Mouse (Mus musculus) gastrocnemius, adult 2 months (tissue): ENCODE results near the gene Clba1. TPM values are rescaled to one million over a fixed set of nuclear protein-coding genes. Genes with fewer than 3 reads are reported as not detected.

Experiments
- DNase-seq: peaks from one replicate; pipeline ENCODE4 v3.0.0; 2022
- H3K27ac ChIP-seq: fragments of 200-600 bp; 2 replicates; pipeline ENCODE4 v1.8.1; 2022; ENCODE audit warnings: mild to moderate bottlenecking
- H3K4me3 ChIP-seq: fragments of 200-600 bp; 2 replicates; pipeline ENCODE4 v1.8.1; 2022; ENCODE audit warnings: mild to moderate bottlenecking, moderate library complexity
- CTCF ChIP-seq: fragments of 200-600 bp; IDR thresholded peaks from 2 replicates; pipeline ENCODE4 v1.8.1; 2022; ENCODE audit warnings: antibody characterized with exemption, mild to moderate bottlenecking, moderate library complexity
- intact Hi-C: fragments of 180-260 bp; cut with DNase I; formaldehyde crosslinking; loops from one replicate; pipeline ENCODE4 v1.15.1; 2025
- long read RNA-seq, 2 experiments: library from polyadenylated mRNA; stranded (forward); transcript quantifications; one replicate each; pipeline ENCODE4 v2.0.0; 2021
- total RNA-seq, 2 experiments: library from RNA; stranded (reverse); gene quantifications; 2 replicates each; pipeline ENCODE4 v1.2.3; 2021

Clba1 gene
- total RNA-seq = under 1 TPM; 0.20 to 0.36 TPM
- long read RNA-seq, experiment 1, partial matches to known transcripts = 0 of 1 reads
- long read RNA-seq, experiment 1, other reads (novel, unspliced or antisense) = 0 of 1 reads
- long read RNA-seq, experiment 2, partial matches to known transcripts = 0 of 2 reads
- long read RNA-seq, experiment 2, other reads (novel, unspliced or antisense) = 0 of 2 reads

- peak within 1 kb of the TSS; percentile 90 for H3K4me3 ChIP-seq
- intact Hi-C loops = loop anchor here (2.0 kb wide), 1 partner anchor 20 kb away; the partner anchor contains the start of gene Cdca4
- DNase-seq = peak; percentile 96
- peak within 1 kb of the TSS; percentile 74 for H3K27ac ChIP-seq
- peak; percentile 55 for TF ChIP-seq CTCF
Measured at GRCm38 (mm10) chr12:112808587-112809364, at the start of gene Clba1. Clba1 (plus strand) TSS chr12:112808937.

GRCm38 (mm10) chr12:112759471-112759870 is 49.3 kb upstream of the Clba1 start:
- Histone ChIP-seq H3K27ac (no peak overlapping the region), H3K4me3 (no peak overlapping the region)
- TF ChIP-seq CTCF = no peak
- DNase-seq = no peak
- intact Hi-C loops = no loop called here

- TF ChIP-seq CTCF = no peak
- Histone ChIP-seq H3K4me3 (peak within 1 kb of the TSS; percentile 49), H3K27ac (peak within 1 kb of the TSS; percentile 10; the same call in 1 of the 2 replicates)
- no peak for DNase-seq
- intact Hi-C loops = no loop called here
Measured at GRCm38 (mm10) chr12:112760154-112760926, 48.4 kb upstream of the Clba1 start, which contains the start of gene Pld4. Pld4 (plus strand) TSS chr12:112760655.

- Histone ChIP-seq H3K4me3 (peak overlapping the region; percentile 49), H3K27ac (peak overlapping the region; percentile 16; the same call in 1 of the 2 replicates)
- no peak for DNase-seq
- TF ChIP-seq CTCF = no peak
- intact Hi-C loops = no loop called here
Measured at GRCm38 (mm10) chr12:112761411-112761810, 47.3 kb upstream of the Clba1 start.

GRCm38 (mm10) chr12:112762018-112762417 is 46.7 kb upstream of the Clba1 start:
- H3K4me3 ChIP-seq = peak overlapping the region; percentile 49
- intact Hi-C loops = no loop called here
- no peak for DNase-seq
- peak overlapping the region; percentile 16; the same call in 1 of the 2 replicates for H3K27ac ChIP-seq
- no peak for TF ChIP-seq CTCF

GRCm38 (mm10) chr12:112763176-112763575 is 45.6 kb upstream of the Clba1 start:
- H3K4me3 ChIP-seq = no peak overlapping the region
- no peak for TF ChIP-seq CTCF
- no peak overlapping the region for H3K27ac ChIP-seq
- DNase-seq = no peak
- intact Hi-C loops = no loop called here

GRCm38 (mm10) chr12:112764141-112764540 is 44.6 kb upstream of the Clba1 start:
- intact Hi-C loops = no loop called here
- no peak for TF ChIP-seq CTCF
- DNase-seq = no peak
- H3K4me3 ChIP-seq = no peak overlapping the region
- no peak overlapping the region for H3K27ac ChIP-seq

- Histone ChIP-seq H3K27ac (no peak overlapping the region), H3K4me3 (no peak overlapping the region)
- intact Hi-C loops = no loop called here
- no peak for TF ChIP-seq CTCF
- DNase-seq = no peak
Measured at GRCm38 (mm10) chr12:112764991-112765390, 43.7 kb upstream of the Clba1 start.

GRCm38 (mm10) chr12:112766586-112766985 is 42.2 kb upstream of the Clba1 start:
- intact Hi-C loops = no loop called here
- H3K4me3 ChIP-seq = no peak overlapping the region
- TF ChIP-seq CTCF = no peak
- H3K27ac ChIP-seq = no peak overlapping the region
- DNase-seq = no peak

GRCm38 (mm10) chr12:112767036-112767890 is 41.5 kb upstream of the Clba1 start:
- no peak for DNase-seq
- no peak for TF ChIP-seq CTCF
- H3K27ac ChIP-seq = no peak overlapping the region
- intact Hi-C loops = no loop called here
- H3K4me3 ChIP-seq = no peak overlapping the region

- DNase-seq = no peak
- TF ChIP-seq CTCF = no peak
- Histone ChIP-seq H3K4me3 (no peak overlapping the region), H3K27ac (no peak overlapping the region)
- intact Hi-C loops = no loop called here
Measured at GRCm38 (mm10) chr12:112768166-112768565, 40.6 kb upstream of the Clba1 start.

- no peak for DNase-seq
- H3K4me3 ChIP-seq = no peak overlapping the region
- H3K27ac ChIP-seq = no peak overlapping the region
- intact Hi-C loops = no loop called here
- TF ChIP-seq CTCF = no peak
Measured at GRCm38 (mm10) chr12:112769031-112769430, 39.7 kb upstream of the Clba1 start.
